Mouse (Mus musculus) mouse trophoblast stem cell (cell line): ENCODE measurements at regions not wholly inside any gene's neighbourhood (a gene's known extent, or its start where the extent isn't known, plus 50 kb on each side); places are given as distances from the start of the nearest gene placed in this dataset.

Source experiments
- in situ Hi-C, 2 experiments: fragments of 300-500 bp; cut with MseI, MboI; formaldehyde crosslinking; loops; 2 replicates in 1 of 2; 3 replicates in 1 of 2; pipeline ENCODE4 v1.15.1; 2025

GRCm38 (mm10) chr5:132667316-132667715, 124.2 kb upstream of the Auts2 start:
- in situ Hi-C loops, result no loop called here

GRCm38 (mm10) chr5:132661266-132661665, 118.1 kb upstream of the Auts2 start:
- in situ Hi-C loops, result no loop called here

GRCm38 (mm10) chr5:132660036-132660435, 116.9 kb upstream of the Auts2 start:
- in situ Hi-C loops, result no loop called here

- in situ Hi-C loops, result no loop called here
Observed at GRCm38 (mm10) chr5:132654382-132654781, 111.2 kb upstream of the Auts2 start.

GRCm38 (mm10) chr5:132653694-132654300, 110.7 kb upstream of the Auts2 start:
- in situ Hi-C loops, result no loop called here

- in situ Hi-C loops, result no loop called here
Observed at GRCm38 (mm10) chr5:132652201-132652600, 109.1 kb upstream of the Auts2 start.

- in situ Hi-C loops, result no loop called here
Observed at GRCm38 (mm10) chr5:132649771-132650170, 106.6 kb upstream of the Auts2 start.

GRCm38 (mm10) chr5:132648751-132649150, 105.6 kb upstream of the Auts2 start:
- in situ Hi-C loops, result no loop called here

- in situ Hi-C loops, result no loop called here
Observed at GRCm38 (mm10) chr5:132644646-132645172, 101.6 kb upstream of the Auts2 start.

- in situ Hi-C loops, result no loop called here
Observed at GRCm38 (mm10) chr5:132643270-132643669, 100.1 kb upstream of the Auts2 start.

GRCm38 (mm10) chr5:132633198-132633884, 90.2 kb upstream of the Auts2 start:
- in situ Hi-C loops, result no loop called here

- in situ Hi-C loops, result no loop called here
Observed at GRCm38 (mm10) chr5:132621751-132622150, 78.6 kb upstream of the Auts2 start.

- in situ Hi-C loops, result no loop called here
Observed at GRCm38 (mm10) chr5:132617241-132617640, 74.1 kb upstream of the Auts2 start.

GRCm38 (mm10) chr5:132609251-132609650, 66.1 kb upstream of the Auts2 start:
- in situ Hi-C loops, result no loop called here

- in situ Hi-C loops, result no loop called here
Observed at GRCm38 (mm10) chr5:132606216-132606615, 63.1 kb upstream of the Auts2 start.

GRCm38 (mm10) chr5:132594796-132595195, 51.7 kb upstream of the Auts2 start:
- in situ Hi-C loops, result no loop called here
